Mouse (Mus musculus) thymus, adult 2 months (tissue): ENCODE results near the gene Kif21a.

Experiments used
- CTCF ChIP-seq: fragments of 200-500 bp; IDR thresholded peaks from 2 replicates; pipeline ENCODE4 v1.5.1; 2012; ENCODE audit warnings: mild to moderate bottlenecking, control low read depth, low read length, moderate library complexity, borderline replicate concordance; ENCODE audit not compliant: control insufficient read depth, poor library complexity, insufficient read depth; ENCODE audit errors: extremely low read depth
- POLR2A ChIP-seq: fragments of 200-500 bp; IDR thresholded peaks from 2 replicates; pipeline ENCODE4 v1.6.1; 2012; ENCODE audit warnings: mild to moderate bottlenecking, low read length, control low read depth, moderate library complexity; ENCODE audit not compliant: control insufficient read depth, poor library complexity, insufficient read depth; ENCODE audit errors: extremely low read depth

GRCm38 (mm10) chr15:90931451-90931850 is 118.3 kb downstream of the Kif21a start:
- TF ChIP-seq CTCF: no peak
- no peak for TF ChIP-seq POLR2A
